Mouse (Mus musculus) small intestine, adult 2 months (tissue): ENCODE results near the gene Vtcn1. TPM values are rescaled to one million over a fixed set of nuclear protein-coding genes. Genes with fewer than 3 reads are reported as not detected.

Experiments used
- H3K27ac ChIP-seq: fragments of 200-500 bp; 2 replicates; pipeline ENCODE4 v1.5.1; 2012; ENCODE audit warnings: low read depth, low read length, control low read depth, inconsistent platforms; ENCODE audit not compliant: insufficient read depth
- H3K27me3 ChIP-seq: fragments of 200-500 bp; 2 replicates; pipeline ENCODE4 v1.6.1; 2012; ENCODE audit warnings: mild to moderate bottlenecking, moderate library complexity, low read length, inconsistent platforms; ENCODE audit not compliant: control insufficient read depth, insufficient read depth
- H3K36me3 ChIP-seq: fragments of 200-500 bp; 2 replicates; pipeline ENCODE4 v1.6.1; 2012; ENCODE audit warnings: mild to moderate bottlenecking, low read length, control low read depth, inconsistent platforms; ENCODE audit not compliant: control insufficient read depth, insufficient read depth
- H3K4me1 ChIP-seq: fragments of 200-500 bp; 2 replicates; pipeline ENCODE4 v1.6.1; 2012; ENCODE audit warnings: low read length, inconsistent platforms, mixed read lengths; ENCODE audit not compliant: control insufficient read depth, insufficient read depth, insufficient read length
- H3K4me3 ChIP-seq: fragments of 200-500 bp; 2 replicates; pipeline ENCODE4 v1.5.1; 2012; ENCODE audit warnings: low read depth, mild to moderate bottlenecking, control low read depth, inconsistent platforms, low read length, moderate library complexity
- CTCF ChIP-seq: fragments of 200-500 bp; IDR thresholded peaks from 2 replicates; pipeline ENCODE4 v1.5.1; 2012; ENCODE audit warnings: low read depth, mild to moderate bottlenecking, control low read depth, inconsistent platforms, low read length, moderate library complexity, mixed read lengths; ENCODE audit not compliant: insufficient replicate concordance, insufficient read length; ENCODE audit errors: extremely low read depth
- POLR2A ChIP-seq: fragments of 200-500 bp; IDR thresholded peaks from 2 replicates; pipeline ENCODE4 v1.6.1; 2012; ENCODE audit warnings: low read depth, mild to moderate bottlenecking, control low read depth, inconsistent platforms, low read length, moderate library complexity
- WGBS: fragments of 180-500 bp; shearing (Covaris S2); methylation state at CpG from one replicate; pipeline ENCODE4 v1.1.7; 2018; 5-methylcytosine and 5-hydroxymethylcytosine counted together
- polyA plus RNA-seq: library from polyadenylated mRNA; depleted of rRNA; stranded (reverse); fragments of >200 nt; gene quantifications from 2 replicates; pipeline ENCODE4 v1.2.3, GENCODE M21; 2012

The Vtcn1 gene
- polyA plus RNA-seq, 1 experiment = not detected

- 64% methylated on average over 4 of the region's 4 CpGs for WGBS
- Histone ChIP-seq H3K27ac (no peak overlapping the region), H3K4me3 (no peak overlapping the region), H3K4me1 (no peaks in the 10 kb centered on the region), H3K36me3 (no peaks in the 10 kb centered on the region), H3K27me3 (no peaks in the 10 kb centered on the region)
- no peak for TF ChIP-seq POLR2A
- TF ChIP-seq CTCF = no peak
Observed at GRCm38 (mm10) chr3:100818709-100819108, 6.5 kb upstream of the Vtcn1 start.

- no peaks in the 10 kb centered on the region for H3K27me3 ChIP-seq
- TF ChIP-seq POLR2A = no peak
- no peak for TF ChIP-seq CTCF
- 90% methylated on average over 5 of the region's 5 CpGs for WGBS
- H3K4me3 ChIP-seq = no peak overlapping the region
- H3K4me1 ChIP-seq = no peaks in the 10 kb centered on the region
- H3K36me3 ChIP-seq = no peaks in the 10 kb centered on the region
- H3K27ac ChIP-seq = no peak overlapping the region
Observed at GRCm38 (mm10) chr3:100819571-100819970, 5.7 kb upstream of the Vtcn1 start.

GRCm38 (mm10) chr3:100820852-100821251, 4.4 kb upstream of the Vtcn1 start:
- 17% methylated on average over 2 of the region's 2 CpGs for WGBS
- TF ChIP-seq CTCF (no peak), POLR2A (no peak)
- H3K36me3 ChIP-seq = no peaks in the 10 kb centered on the region
- no peak overlapping the region for H3K4me3 ChIP-seq
- no peaks in the 10 kb centered on the region for H3K4me1 ChIP-seq
- no peak overlapping the region for H3K27ac ChIP-seq
- H3K27me3 ChIP-seq = no peaks in the 10 kb centered on the region

- Histone ChIP-seq H3K36me3 (no peaks in the 10 kb centered on the region), H3K27me3 (no peaks in the 10 kb centered on the region), H3K4me3 (no peak overlapping the region), H3K4me1 (no peaks in the 10 kb centered on the region), H3K27ac (no peak overlapping the region)
- 38% methylated on average over 2 of the region's 2 CpGs for WGBS
- no peak for TF ChIP-seq CTCF
- TF ChIP-seq POLR2A = no peak
Observed at GRCm38 (mm10) chr3:100821276-100821675, 4.0 kb upstream of the Vtcn1 start.

GRCm38 (mm10) chr3:100843784-100844183, 18.5 kb downstream of the Vtcn1 start:
- Histone ChIP-seq H3K4me3 (no peak overlapping the region), H3K27me3 (no peaks in the 10 kb centered on the region), H3K4me1 (peaks cover 6% of the 10 kb centered on the region; the same call in 1 of the 2 replicates), H3K36me3 (no peaks in the 10 kb centered on the region), H3K27ac (no peak overlapping the region)
- TF ChIP-seq POLR2A = no peak
- 14% methylated on average over 3 of the region's 3 CpGs for WGBS

GRCm38 (mm10) chr3:100844366-100844765, 19.1 kb downstream of the Vtcn1 start:
- Histone ChIP-seq H3K4me1 (peaks cover 6% of the 10 kb centered on the region; the same call in 1 of the 2 replicates), H3K36me3 (no peaks in the 10 kb centered on the region), H3K4me3 (no peak overlapping the region), H3K27me3 (no peaks in the 10 kb centered on the region), H3K27ac (no peak overlapping the region)
- WGBS = 43% methylated on average over 5 of the region's 5 CpGs
- TF ChIP-seq CTCF = no peak

- Histone ChIP-seq H3K27ac (no peak overlapping the region), H3K4me3 (no peak overlapping the region), H3K4me1 (peaks cover 6% of the 10 kb centered on the region; the same call in 1 of the 2 replicates), H3K27me3 (no peaks in the 10 kb centered on the region), H3K36me3 (no peaks in the 10 kb centered on the region)
- TF ChIP-seq CTCF = no peak
- TF ChIP-seq POLR2A = no peak
- WGBS = 87% methylated on average over 7 of the region's 7 CpGs
Observed at GRCm38 (mm10) chr3:100848348-100848747, 23.1 kb downstream of the Vtcn1 start.

GRCm38 (mm10) chr3:100850468-100850867, 25.2 kb downstream of the Vtcn1 start:
- Histone ChIP-seq H3K27ac (no peak overlapping the region), H3K36me3 (no peaks in the 10 kb centered on the region), H3K4me3 (no peak overlapping the region), H3K27me3 (no peaks in the 10 kb centered on the region), H3K4me1 (no peaks in the 10 kb centered on the region)
- WGBS = 71% methylated on average over 6 of the region's 6 CpGs
- TF ChIP-seq CTCF (no peak), POLR2A (no peak)
